Mouse (Mus musculus) lung, embryonic 16.5 days (tissue): ENCODE measurements around the gene 1110065P20Rik. TPM values are rescaled to one million over a fixed set of nuclear protein-coding genes. Genes with fewer than 3 reads are reported as not detected.

Experiments
- ATAC-seq: fragments of 200-750 bp; cut with Nextera tagmentation; 2 replicates; pipeline ENCODE4 v1.8.0; 2017; ENCODE audit warnings: low read depth, mild to moderate bottlenecking, moderate library complexity
- H3K27ac ChIP-seq: fragments of 300-500 bp; sonication (generic); 2 replicates; pipeline ENCODE4 v1.5.1; 2014; ENCODE audit warnings: mild to moderate bottlenecking, control low read depth, low read length
- H3K27me3 ChIP-seq: fragments of 300-500 bp; sonication (generic); 2 replicates; pipeline ENCODE4 v1.6.1; 2014; ENCODE audit warnings: low read depth, low read length, mixed read lengths; ENCODE audit not compliant: control insufficient read depth, insufficient read depth
- H3K36me3 ChIP-seq: fragments of 300-500 bp; sonication (generic); 2 replicates; pipeline ENCODE4 v1.6.1; 2014; ENCODE audit warnings: low read length; ENCODE audit not compliant: control insufficient read depth, insufficient read depth
- H3K4me1 ChIP-seq: fragments of 300-500 bp; sonication (generic); replicated peaks from 2 replicates; pipeline ENCODE4 v1.6.1; 2014; ENCODE audit warnings: low read length, mixed read lengths; ENCODE audit not compliant: control insufficient read depth, insufficient read depth
- H3K4me2 ChIP-seq: fragments of 300-500 bp; sonication (generic); 2 replicates; pipeline ENCODE4 v1.6.1; 2014; ENCODE audit warnings: low read depth, low read length, control low read depth
- H3K4me3 ChIP-seq: fragments of 300-500 bp; sonication (generic); 2 replicates; pipeline ENCODE4 v1.5.1; 2014; ENCODE audit warnings: mild to moderate bottlenecking, low read length, control low read depth
- H3K9ac ChIP-seq: fragments of 300-500 bp; sonication (generic); 2 replicates; pipeline ENCODE4 v1.6.1; 2014; ENCODE audit warnings: low read length, control low read depth
- H3K9me3 ChIP-seq: fragments of 300-500 bp; sonication (generic); 2 replicates; pipeline ENCODE4 v1.6.1; 2016; ENCODE audit warnings: low read length; ENCODE audit not compliant: control insufficient read depth
- WGBS: fragments of 180-500 bp; shearing (Covaris S2); extraction: QIAGEN DNeasy Blood & Tissue Kit; methylation state at CpG from one replicate; pipeline ENCODE4 v1.1.7; 2014; 5-methylcytosine and 5-hydroxymethylcytosine counted together
- polyA plus RNA-seq: library from polyadenylated mRNA; unstranded; fragments of >200 nt; fragmentation: Nextera tagmentation; extraction: Ambion mirVana; gene quantifications from 2 replicates; pipeline ENCODE4 v1.2.1, GENCODE M21; 2015

1110065P20Rik gene
- polyA plus RNA-seq, 1 experiment from 2014 or later = 45.6 TPM

- H3K9me3 ChIP-seq = no peaks in the 10 kb centered on the region
- WGBS = 1% methylated on average over 37 of the region's 37 CpGs
- peak overlapping the region; percentile 33 for H3K4me3 ChIP-seq
- 0 out of 2 replicates have a peak, but pooled peaks have one; percentile 12 for ATAC-seq
- peak overlapping the region; percentile 52 for H3K4me2 ChIP-seq
- peaks cover 4% of the 10 kb centered on the region; the same call in 1 of the 2 replicates for H3K4me1 ChIP-seq
- peaks cover 49% of the 10 kb centered on the region for H3K27me3 ChIP-seq
- H3K36me3 ChIP-seq = no peaks in the 10 kb centered on the region
- H3K9ac ChIP-seq = no peak overlapping the region
- no peak overlapping the region for H3K27ac ChIP-seq
Measured at GRCm38 (mm10) chr4:124881341-124881908, 30.4 kb upstream of the 1110065P20Rik start.

GRCm38 (mm10) chr4:124880599-124880998 lies 29.6 kb upstream of the 1110065P20Rik start, which contains the start of gene Epha10:
TSS of gene Epha10 (plus strand) at chr4:124880899.
- WGBS = 5% methylated on average over 11 of the region's 11 CpGs
- Histone ChIP-seq H3K4me3 (peak within 1 kb of the TSS; percentile 33), H3K9ac (no peak within 1 kb of the TSS), H3K27me3 (peaks cover 43% of the 10 kb centered on the region), H3K27ac (no peak within 1 kb of the TSS), H3K4me2 (peak within 1 kb of the TSS; percentile 52), H3K36me3 (no peaks in the 10 kb centered on the region), H3K4me1 (peaks cover 4% of the 10 kb centered on the region; the same call in 1 of the 2 replicates), H3K9me3 (no peaks in the 10 kb centered on the region)
- ATAC-seq = no peak

- H3K4me3 ChIP-seq = no peak overlapping the region
- H3K27ac ChIP-seq = no peak overlapping the region
- H3K4me2 ChIP-seq = no peak overlapping the region
- H3K4me1 ChIP-seq = no peaks in the 10 kb centered on the region
- H3K9me3 ChIP-seq = no peaks in the 10 kb centered on the region
- no peaks in the 10 kb centered on the region for H3K27me3 ChIP-seq
- WGBS = 86% methylated on average over 1 of the region's 1 CpGs
- no peak overlapping the region for H3K9ac ChIP-seq
- H3K36me3 ChIP-seq = no peaks in the 10 kb centered on the region
- no peak for ATAC-seq
Measured at GRCm38 (mm10) chr4:124872719-124873118, 21.7 kb upstream of the 1110065P20Rik start.

- 5% methylated on average over 62 of the region's 77 CpGs for WGBS
- Histone ChIP-seq H3K36me3 (no peaks in the 10 kb centered on the region), H3K9me3 (no peaks in the 10 kb centered on the region), H3K4me2 (peak within 1 kb of the TSS; percentile 59), H3K9ac (no peak within 1 kb of the TSS), H3K27ac (no peak within 1 kb of the TSS), H3K4me1 (no peaks in the 10 kb centered on the region), H3K4me3 (peak within 1 kb of the TSS; percentile 49), H3K27me3 (peaks cover 25% of the 10 kb centered on the region)
- peak; percentile 22; the same call in 1 of the 2 replicates for ATAC-seq
Measured at GRCm38 (mm10) chr4:124861283-124862188, 10.5 kb upstream of the 1110065P20Rik start, which contains the start of gene Maneal. TSS of gene Maneal (minus strand) at chr4:124862171.

GRCm38 (mm10) chr4:124860446-124860845 lies 9.4 kb upstream of the 1110065P20Rik start:
- Histone ChIP-seq H3K4me3 (no peak overlapping the region), H3K9ac (no peak overlapping the region), H3K36me3 (no peaks in the 10 kb centered on the region), H3K4me2 (no peak overlapping the region), H3K27me3 (peaks cover 25% of the 10 kb centered on the region), H3K27ac (no peak overlapping the region), H3K9me3 (no peaks in the 10 kb centered on the region), H3K4me1 (no peaks in the 10 kb centered on the region)
- ATAC-seq = peak; percentile 63
- WGBS = 2% methylated on average over 7 of the region's 7 CpGs

- no peaks in the 10 kb centered on the region for H3K4me1 ChIP-seq
- peaks cover 25% of the 10 kb centered on the region for H3K27me3 ChIP-seq
- no peaks in the 10 kb centered on the region for H3K36me3 ChIP-seq
- WGBS = 28% methylated on average over 5 of the region's 5 CpGs
- H3K27ac ChIP-seq = no peak overlapping the region
- no peak overlapping the region for H3K4me2 ChIP-seq
- no peak overlapping the region for H3K9ac ChIP-seq
- ATAC-seq = no peak
- H3K9me3 ChIP-seq = no peaks in the 10 kb centered on the region
- H3K4me3 ChIP-seq = no peak overlapping the region
Measured at GRCm38 (mm10) chr4:124858370-124858769, 7.4 kb upstream of the 1110065P20Rik start.

- Histone ChIP-seq H3K9me3 (no peaks in the 10 kb centered on the region), H3K4me3 (no peak overlapping the region), H3K27ac (no peak overlapping the region), H3K4me2 (no peak overlapping the region), H3K4me1 (peaks cover 6% of the 10 kb centered on the region), H3K9ac (no peak overlapping the region), H3K36me3 (peaks cover 2% of the 10 kb centered on the region; the same call in 1 of the 2 replicates), H3K27me3 (peaks cover 8% of the 10 kb centered on the region)
- ATAC-seq = no peak
- WGBS = 91% methylated on average over 8 of the region's 8 CpGs
Measured at GRCm38 (mm10) chr4:124856294-124856693, 5.3 kb upstream of the 1110065P20Rik start.

- WGBS = under 1% methylated on average over 62 of the region's 90 CpGs
- Histone ChIP-seq H3K27ac (peak within 1 kb of the TSS; percentile 88), H3K27me3 (no peaks in the 10 kb centered on the region), H3K4me1 (peaks cover 12% of the 10 kb centered on the region), H3K4me2 (peak within 1 kb of the TSS; percentile 67), H3K4me3 (peak within 1 kb of the TSS; percentile 86), H3K9me3 (no peaks in the 10 kb centered on the region), H3K9ac (peak within 1 kb of the TSS; percentile 83), H3K36me3 (peaks cover 2% of the 10 kb centered on the region; the same call in 1 of the 2 replicates)
- peak; percentile 96 for ATAC-seq
Measured at GRCm38 (mm10) chr4:124850261-124850913, 609 bp downstream of the 1110065P20Rik start, which contains the start of gene Yrdc. TSS of gene Yrdc (plus strand) at chr4:124850679.
